Mouse (Mus musculus) monocyte, adult 2 months (primary cell): ENCODE measurements around the gene Abcd1.

ENCODE experiments used
- DNase-seq, 2 experiments: peaks; one replicate each; pipeline ENCODE4 v3.0.0; 2022; ENCODE audit warnings: low spot score in 2 of 2, low read depth in 1 of 2

The Abcd1 gene

GRCm38 (mm10) chrX:73716109-73716661 is at the start of gene Abcd1, which contains the start of gene Bcap31:
Abcd1 (plus strand) TSS chrX:73716597.
Bcap31 (minus strand) TSS chrX:73716175.
- DNase-seq, result peak; percentile 92 to 95

GRCm38 (mm10) chrX:73672031-73672431 is 44.4 kb upstream of the Abcd1 start:
- no peak for DNase-seq

DNA sequence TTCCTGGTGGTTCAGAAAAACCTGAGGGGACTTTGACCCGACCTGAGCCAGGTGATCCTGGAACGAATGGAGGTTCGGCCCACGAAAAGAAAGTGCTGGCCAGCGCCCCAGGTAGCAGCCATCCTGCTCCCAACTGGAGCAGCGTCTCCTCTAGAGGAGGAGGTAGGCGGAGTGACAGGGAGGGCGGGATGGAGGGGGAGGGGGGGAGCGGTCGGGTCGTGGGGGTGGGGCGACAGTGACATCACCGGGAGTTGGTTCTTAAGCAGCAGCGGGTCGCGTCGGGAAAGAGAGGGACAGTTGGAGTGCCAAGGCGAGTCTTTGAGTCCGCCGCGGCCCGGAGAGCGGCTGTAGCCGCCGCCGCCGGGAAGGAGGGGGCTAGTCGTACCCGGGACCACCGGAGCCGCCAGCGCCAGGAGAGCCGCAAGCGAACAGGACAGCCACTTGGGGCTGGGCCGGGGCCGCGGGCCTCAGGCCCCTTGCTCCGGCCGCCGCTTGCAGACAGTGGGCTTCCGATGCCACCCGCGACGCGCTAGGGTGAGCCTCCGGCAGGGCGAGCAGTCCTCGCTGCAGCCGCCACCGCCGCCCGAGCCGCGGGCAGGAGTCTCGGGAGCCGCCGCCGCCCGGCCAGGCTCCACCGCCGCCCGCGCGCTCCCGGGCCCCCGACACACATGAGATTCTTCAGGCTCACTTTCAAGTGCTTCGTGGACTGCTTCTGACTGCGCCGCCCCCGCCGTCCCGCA is 43.3 kb upstream of the Abcd1 start, which contains the start of gene Slc6a8:
Gene Slc6a8 (plus strand): TSS at position 272 of the 740 bp plus-strand sequence.
- DNase-seq, result no peak

DNA sequence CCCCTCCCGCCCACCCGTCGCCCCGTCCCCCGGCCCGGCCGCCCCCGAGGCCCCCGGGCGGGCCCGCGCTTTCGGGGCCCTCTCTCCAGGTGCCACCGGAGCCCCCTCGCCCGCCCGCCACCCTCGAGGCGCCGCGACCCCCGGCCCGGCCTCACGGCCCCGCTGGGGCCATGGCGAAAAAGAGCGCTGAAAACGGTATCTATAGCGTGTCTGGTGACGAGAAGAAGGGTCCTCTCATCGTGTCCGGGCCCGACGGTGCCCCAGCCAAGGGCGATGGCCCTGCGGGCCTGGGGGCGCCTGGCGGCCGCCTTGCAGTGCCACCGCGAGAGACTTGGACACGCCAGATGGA is 42.8 kb upstream of the Abcd1 start:
- no peak for DNase-seq

GRCm38 (mm10) chrX:73673968-73674661 is 42.3 kb upstream of the Abcd1 start:
- no peak for DNase-seq

GRCm38 (mm10) chrX:73675231-73675630 is 41.2 kb upstream of the Abcd1 start:
- DNase-seq, result no peak

GRCm38 (mm10) chrX:73676668-73677067 is 39.7 kb upstream of the Abcd1 start:
- no peak for DNase-seq

GRCm38 (mm10) chrX:73684156-73684555 is 32.2 kb upstream of the Abcd1 start:
- no peak for DNase-seq

GRCm38 (mm10) chrX:73684978-73685377 is 31.4 kb upstream of the Abcd1 start:
- DNase-seq, result no peak

- no peak for DNase-seq
These were observed 30.8 kb upstream of the Abcd1 start for GRCm38 (mm10) chrX:73685629-73686028.

GRCm38 (mm10) chrX:73690917-73691629 is 25.3 kb upstream of the Abcd1 start:
- DNase-seq, result peak; percentile 27

DNA sequence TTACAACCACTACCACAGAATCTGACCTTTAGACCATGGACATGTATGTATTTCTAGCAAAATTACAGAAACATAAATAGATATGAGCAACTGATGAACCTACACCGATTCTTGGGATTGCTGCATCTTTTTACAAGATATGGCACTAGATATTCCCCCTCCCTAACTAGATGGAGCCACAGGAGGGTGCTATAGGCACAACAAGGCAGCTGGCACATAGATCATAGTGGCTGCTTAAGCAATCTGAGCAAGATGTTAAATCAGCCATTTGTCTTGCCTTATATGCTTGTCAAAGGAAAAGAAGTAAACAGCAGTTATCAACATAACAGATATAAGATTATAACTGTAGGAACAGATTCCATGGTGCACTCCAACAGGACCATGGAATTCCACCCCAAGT is 15.9 kb upstream of the Abcd1 start:
- DNase-seq, result no peak

GRCm38 (mm10) chrX:73715476-73716108 is 805 bp upstream of the Abcd1 start:
- no peak for DNase-seq

- no peak for DNase-seq
These were observed 530 bp downstream of the Abcd1 start for GRCm38 (mm10) chrX:73716709-73717545.

GRCm38 (mm10) chrX:73717667-73718066 is 1.3 kb downstream of the Abcd1 start:
- DNase-seq, result peak in 1 of 2 experiments; percentile 21

- DNase-seq, result no peak
These were observed 1.9 kb downstream of the Abcd1 start for GRCm38 (mm10) chrX:73718271-73718670.

- DNase-seq, result peak in 1 of 2 experiments; percentile 20
These were observed 2.4 kb downstream of the Abcd1 start for GRCm38 (mm10) chrX:73718686-73719362.

DNA sequence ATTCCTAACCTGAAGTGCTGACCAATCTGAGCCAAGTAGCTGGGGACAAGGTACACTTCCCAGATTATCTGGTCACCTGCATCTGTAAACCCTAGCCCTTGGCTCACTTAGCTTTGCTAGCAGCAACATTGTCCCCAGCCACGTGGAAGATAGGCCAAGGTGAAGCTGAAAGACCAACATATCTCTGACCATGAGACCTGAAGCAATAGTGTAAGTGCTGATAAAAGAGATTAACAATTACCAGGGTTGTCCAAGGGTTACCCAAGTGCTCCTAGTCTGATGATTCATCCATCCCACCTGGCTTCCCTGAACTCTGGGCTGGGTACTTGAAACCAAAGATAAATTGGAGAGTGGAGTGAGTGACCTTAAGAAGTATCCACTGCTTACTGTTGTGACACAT is 14.5 kb downstream of the Abcd1 start:
- no peak for DNase-seq

DNA sequence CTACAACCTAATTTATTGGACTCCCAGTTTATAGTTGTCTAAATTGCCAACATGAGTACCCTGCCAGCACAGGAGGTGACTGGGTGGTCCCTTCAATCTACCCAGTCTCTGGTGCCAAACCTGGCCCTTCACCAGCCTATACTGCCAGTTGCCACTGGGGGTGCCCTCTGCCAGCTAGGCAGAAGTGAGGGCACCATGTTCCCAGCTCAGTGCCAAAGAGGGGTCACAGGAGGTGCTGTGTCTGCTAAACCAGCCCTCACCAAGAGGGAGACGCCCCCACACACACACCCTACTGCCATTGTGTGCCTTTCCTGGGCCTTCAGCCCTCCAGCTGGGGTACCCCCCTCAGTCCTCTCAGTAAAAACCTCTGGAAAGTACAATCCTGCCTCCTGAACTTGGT is 21.8 kb downstream of the Abcd1 start:
- DNase-seq, result no peak

DNA sequence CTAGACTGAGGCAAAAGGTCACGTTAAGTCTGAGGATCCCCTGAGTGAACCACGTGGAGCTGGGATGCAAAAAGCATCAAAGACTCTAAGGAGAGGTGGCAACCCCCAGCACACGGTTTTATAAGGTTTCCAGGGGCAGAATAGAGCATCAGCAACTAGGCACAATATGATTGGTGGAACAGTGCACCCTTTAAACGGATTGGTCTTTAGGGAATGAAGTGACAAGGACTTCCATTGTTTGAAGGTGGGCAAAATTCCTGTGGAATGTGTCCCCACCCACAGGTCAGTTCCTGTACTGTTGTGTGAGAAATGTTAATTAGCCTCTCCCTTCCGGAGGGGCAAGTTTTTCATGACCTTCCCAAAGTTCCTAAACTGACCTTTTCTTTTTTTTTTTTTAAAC is 22.8 kb downstream of the Abcd1 start:
- no peak for DNase-seq
